Mouse (Mus musculus) neural tube, embryonic 12.5 days (tissue): ENCODE measurements around the gene Nuak1. TPM values are rescaled to one million over a fixed set of nuclear protein-coding genes. Genes with fewer than 3 reads are reported as not detected.

ENCODE experiments used
- ATAC-seq: fragments of 200-750 bp; cut with Nextera tagmentation; 2 replicates; pipeline ENCODE4 v1.8.0; 2017; ENCODE audit warnings: low read depth, mild to moderate bottlenecking, moderate TSS enrichment, moderate library complexity; ENCODE audit not compliant: low FRiP score
- H3K27ac ChIP-seq: fragments of 300-500 bp; sonication (generic); 2 replicates; pipeline ENCODE4 v1.5.1; 2016
- H3K27me3 ChIP-seq: fragments of 300-500 bp; sonication (generic); replicated peaks from 2 replicates; pipeline ENCODE4 v1.6.1; 2016; ENCODE audit warnings: mild to moderate bottlenecking
- H3K36me3 ChIP-seq: fragments of 300-500 bp; sonication (generic); 2 replicates; pipeline ENCODE4 v1.6.1; 2016; ENCODE audit warnings: mild to moderate bottlenecking
- H3K4me1 ChIP-seq: fragments of 300-500 bp; sonication (generic); 2 replicates; pipeline ENCODE4 v1.6.1; 2016
- H3K4me2 ChIP-seq: fragments of 300-500 bp; sonication (generic); replicated peaks from 2 replicates; pipeline ENCODE4 v1.6.1; 2016; ENCODE audit warnings: mild to moderate bottlenecking
- H3K4me3 ChIP-seq: fragments of 300-500 bp; sonication (generic); 2 replicates; pipeline ENCODE4 v1.5.1; 2016
- H3K9ac ChIP-seq: fragments of 300-500 bp; sonication (generic); 2 replicates; pipeline ENCODE4 v1.6.1; 2016; ENCODE audit warnings: mild to moderate bottlenecking
- H3K9me3 ChIP-seq: fragments of 300-500 bp; sonication (generic); 2 replicates; pipeline ENCODE4 v1.6.1; 2016; ENCODE audit warnings: mild to moderate bottlenecking
- WGBS: fragments of 180-500 bp; shearing (Covaris S2); methylation state at CpG from one replicate; pipeline ENCODE4 v1.1.7; 2016; 5-methylcytosine and 5-hydroxymethylcytosine counted together
- polyA plus RNA-seq: library from polyadenylated mRNA; unstranded; fragments of >200 nt; fragmentation: Nextera tagmentation; extraction: Ambion mirVana; gene quantifications from 2 replicates; pipeline ENCODE4 v1.2.1, GENCODE M21; 2016

Gene Nuak1
- polyA plus RNA-seq, 1 experiment from 2014 or later: 4.8 TPM

- WGBS: 91% methylated on average over 2 of the region's 2 CpGs
- Histone ChIP-seq H3K9ac (no peak overlapping the region), H3K27ac (no peak overlapping the region), H3K9me3 (no peaks in the 10 kb centered on the region), H3K27me3 (no peaks in the 10 kb centered on the region), H3K36me3 (no peaks in the 10 kb centered on the region), H3K4me2 (no peak overlapping the region), H3K4me1 (no peaks in the 10 kb centered on the region), H3K4me3 (no peak overlapping the region)
- no peak for ATAC-seq
These were observed 96.9 kb downstream of the Nuak1 start for GRCm38 (mm10) chr10:84343536-84343935.

GRCm38 (mm10) chr10:84339456-84339855 lies 100.9 kb downstream of the Nuak1 start:
- Histone ChIP-seq H3K9ac (no peak overlapping the region), H3K27me3 (no peaks in the 10 kb centered on the region), H3K4me1 (no peaks in the 10 kb centered on the region), H3K36me3 (no peaks in the 10 kb centered on the region), H3K27ac (no peak overlapping the region), H3K4me2 (no peak overlapping the region), H3K4me3 (no peak overlapping the region), H3K9me3 (no peaks in the 10 kb centered on the region)
- ATAC-seq: no peak
- 81% methylated on average over 4 of the region's 4 CpGs for WGBS

GRCm38 (mm10) chr10:84338752-84339151 lies 101.6 kb downstream of the Nuak1 start:
- Histone ChIP-seq H3K9ac (no peak overlapping the region), H3K4me3 (no peak overlapping the region), H3K27ac (no peak overlapping the region), H3K36me3 (no peaks in the 10 kb centered on the region), H3K4me1 (no peaks in the 10 kb centered on the region), H3K4me2 (no peak overlapping the region), H3K27me3 (no peaks in the 10 kb centered on the region), H3K9me3 (no peaks in the 10 kb centered on the region)
- no peak for ATAC-seq
- 86% methylated on average over 3 of the region's 3 CpGs for WGBS

GRCm38 (mm10) chr10:84335441-84335840 lies 105.0 kb downstream of the Nuak1 start:
- Histone ChIP-seq H3K27ac (no peak overlapping the region), H3K9ac (no peak overlapping the region), H3K9me3 (0 out of 2 replicates have a peak, but pooled peaks cover 8% of the 10 kb centered on the region), H3K4me3 (no peak overlapping the region), H3K4me1 (no peaks in the 10 kb centered on the region), H3K36me3 (no peaks in the 10 kb centered on the region), H3K4me2 (no peak overlapping the region), H3K27me3 (no peaks in the 10 kb centered on the region)
- WGBS: 87% methylated on average over 4 of the region's 4 CpGs
- no peak for ATAC-seq

- H3K27me3 ChIP-seq: no peaks in the 10 kb centered on the region
- WGBS: 89% methylated on average over 7 of the region's 7 CpGs
- ATAC-seq: no peak
- no peak overlapping the region for H3K27ac ChIP-seq
- no peaks in the 10 kb centered on the region for H3K4me1 ChIP-seq
- no peak overlapping the region for H3K9ac ChIP-seq
- no peak overlapping the region for H3K4me3 ChIP-seq
- H3K36me3 ChIP-seq: no peaks in the 10 kb centered on the region
- no peak overlapping the region for H3K4me2 ChIP-seq
- 0 out of 2 replicates have a peak, but pooled peaks cover 8% of the 10 kb centered on the region for H3K9me3 ChIP-seq
These were observed 110.6 kb downstream of the Nuak1 start for GRCm38 (mm10) chr10:84329822-84330221.

- H3K4me1 ChIP-seq: no peaks in the 10 kb centered on the region
- H3K4me2 ChIP-seq: no peak overlapping the region
- 0 out of 2 replicates have a peak, but pooled peaks cover 8% of the 10 kb centered on the region for H3K9me3 ChIP-seq
- ATAC-seq: no peak
- no peak overlapping the region for H3K4me3 ChIP-seq
- WGBS: 79% methylated on average over 5 of the region's 5 CpGs
- no peak overlapping the region for H3K9ac ChIP-seq
- no peaks in the 10 kb centered on the region for H3K36me3 ChIP-seq
- no peaks in the 10 kb centered on the region for H3K27me3 ChIP-seq
- no peak overlapping the region for H3K27ac ChIP-seq
These were observed 111.1 kb downstream of the Nuak1 start for GRCm38 (mm10) chr10:84329336-84329735.

GRCm38 (mm10) chr10:84324018-84324417 lies 116.4 kb downstream of the Nuak1 start:
- Histone ChIP-seq H3K9ac (no peak overlapping the region), H3K4me3 (no peak overlapping the region), H3K4me2 (no peak overlapping the region), H3K27ac (no peak overlapping the region), H3K27me3 (no peaks in the 10 kb centered on the region), H3K4me1 (no peaks in the 10 kb centered on the region), H3K9me3 (no peaks in the 10 kb centered on the region), H3K36me3 (no peaks in the 10 kb centered on the region)
- 68% methylated on average over 6 of the region's 6 CpGs for WGBS
- no peak for ATAC-seq

Other genes starting within 250 kb of the Nuak1 start
- 99.1 and 101 TPM in 2 replicates for gene Ckap4, start 93.5 kb upstream of the Nuak1 start, polyA plus RNA-seq
- 21.6 and 23.2 TPM in 2 replicates for gene Tcp11l2, start 136.0 kb upstream of the Nuak1 start, polyA plus RNA-seq
- gene Polr3b, start 181.7 kb upstream of the Nuak1 start, polyA plus RNA-seq: 19.4 and 19.8 TPM in 2 replicates